Comparison of ENCODE assay signal across 24 mouse cellular contexts in the genomic region with DNA sequence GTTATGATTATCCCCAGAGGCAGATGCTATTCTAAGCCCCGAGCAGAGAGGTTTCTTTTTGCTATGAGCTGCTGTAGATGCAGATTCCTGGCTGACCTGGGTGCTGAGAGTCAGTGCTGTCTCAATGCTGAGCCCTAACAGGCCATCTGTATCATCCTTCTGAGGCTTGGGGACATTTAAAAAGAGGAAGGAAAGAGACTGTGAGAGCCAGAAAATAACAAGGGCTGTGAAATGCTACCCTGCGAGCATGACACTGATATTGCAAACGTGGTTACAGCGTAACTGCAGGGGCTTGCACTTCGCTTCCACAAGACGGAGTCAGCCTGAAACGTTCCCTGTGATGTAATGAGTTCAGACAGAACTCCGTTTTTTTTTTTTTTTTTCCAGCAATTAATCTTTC.
A peak's percentile ranks its signal among the peaks of the same experiment; 100 is the strongest.
DNase-seq lines count a peak whose midpoint lies in the region; ATAC-seq and TF ChIP-seq lines count a peak whose summit lies in the region.
"Had no signal": no experiment of that assay in that cellular context is flagged by ENCODE, and none has a peak within 500 bp of the region (broad histone marks: within the 10 kb centered on the region; RNA-seq: fewer than 3 reads in every experiment).

No protein-coding gene starts in this region.

- H3K36me3 ChIP-seq in lung, embryonic 14.5 days (ENCODE audit: insufficient read depth): no peaks in the 10 kb centered on the region
- H3K36me3 ChIP-seq: embryonic facial prominence, embryonic 12.5 days; embryonic facial prominence, embryonic 15.5 days; forebrain, embryonic 12.5 days; forebrain, embryonic 15.5 days had no signal

- H3K9ac ChIP-seq in lung, embryonic 14.5 days: no peak overlapping the region
- H3K9ac ChIP-seq: embryonic facial prominence, embryonic 12.5 days; embryonic facial prominence, embryonic 15.5 days; forebrain, embryonic 12.5 days; forebrain, embryonic 15.5 days; hindbrain, embryonic 14.5 days had no signal

- no peak for ATAC-seq in lung, embryonic 14.5 days (ENCODE audit: insufficient read depth)
- ATAC-seq in granulocyte monocyte progenitor cell, adult 5-6 weeks (replicated peaks; ENCODE audit: poor library complexity, severe bottlenecking): peak; percentile 65
- ATAC-seq in megakaryocyte progenitor cell, adult 5-6 weeks (replicated peaks; ENCODE audit: poor library complexity): peak; percentile 85
- no peak for ATAC-seq in frontal cortex, adult (ENCODE audit: low TSS enrichment)
- ATAC-seq: activated CD4-positive, CD25-positive, alpha-beta regulatory T cell, adult 4 months; forebrain, embryonic 15.5 days; hindbrain, postnatal 0 days; inflammation-experienced regulatory T-cells, adult 6 months; intestine, embryonic 16.5 days had no signal

- H3K27ac ChIP-seq in gastrocnemius, adult 2 months: 0 out of 2 replicates have a peak overlapping the region, but pooled peaks have one; percentile 0
- no peak overlapping the region for H3K27ac ChIP-seq in lung, embryonic 14.5 days (ENCODE audit: low read depth)
- H3K27ac ChIP-seq: embryonic facial prominence, embryonic 12.5 days; embryonic facial prominence, embryonic 15.5 days; forebrain, embryonic 12.5 days; forebrain, embryonic 15.5 days; hindbrain, embryonic 14.5 days; hindbrain, postnatal 0 days had no signal

- H3K27me3 ChIP-seq in lung, embryonic 14.5 days (ENCODE audit: insufficient read depth, low read length): no peaks in the 10 kb centered on the region
- H3K27me3 ChIP-seq: embryonic facial prominence, embryonic 12.5 days; embryonic facial prominence, embryonic 15.5 days; forebrain, embryonic 15.5 days had no signal

- H3K4me2 ChIP-seq in lung, embryonic 14.5 days: no peak overlapping the region
- H3K4me2 ChIP-seq: embryonic facial prominence, embryonic 12.5 days; embryonic facial prominence, embryonic 15.5 days; forebrain, embryonic 12.5 days; forebrain, embryonic 15.5 days; heart, embryonic 11.5 days; hindbrain, embryonic 14.5 days had no signal

- H3K4me1 ChIP-seq in lung, embryonic 14.5 days (ENCODE audit: insufficient read depth): no peaks in the 10 kb centered on the region
- H3K4me1 ChIP-seq: embryonic facial prominence, embryonic 12.5 days; embryonic facial prominence, embryonic 15.5 days had no signal

- no peak overlapping the region for H3K4me3 ChIP-seq in gastrocnemius, adult 2 months
- no peak overlapping the region for H3K4me3 ChIP-seq in lung, embryonic 14.5 days (ENCODE audit: low read depth, low read length)
- H3K4me3 ChIP-seq: embryonic facial prominence, embryonic 12.5 days; embryonic facial prominence, embryonic 15.5 days; forebrain, embryonic 12.5 days; forebrain, embryonic 15.5 days had no signal

- no peak for TF ChIP-seq CTCF in gastrocnemius, adult 2 months (IDR thresholded peaks at IDR 0.05)
- no peak for TF ChIP-seq CTCF in lung, embryonic 14.5 days (IDR thresholded peaks at IDR 0.05; ENCODE audit: low read depth)

- no peak for DNase-seq in gastrocnemius, adult 2 months
- DNase-seq in gastrocnemius, postnatal 25 days: no peak
- peak; percentile 27 for DNase-seq in lung, embryonic 14.5 days
- no peak for DNase-seq in lung, postnatal 36 days
- no peak for DNase-seq in kidney, postnatal 25 days
- DNase-seq: adrenal gland, adult 8-10 months; adrenal gland, postnatal 25 days; cerebellum, adult 18-20 months; cerebellum, adult 9-10 months; cerebellum, postnatal 14 days; gastrocnemius, postnatal 36 days had no signal

- intact Hi-C loops in gastrocnemius, adult 2 months (cut with DNase I): no loop called here

- no peaks in the 10 kb centered on the region for H3K9me3 ChIP-seq in lung, embryonic 14.5 days (ENCODE audit: low read depth, low read length)
- H3K9me3 ChIP-seq: embryonic facial prominence, embryonic 12.5 days; embryonic facial prominence, embryonic 15.5 days; forebrain, embryonic 12.5 days; forebrain, embryonic 15.5 days had no signal

- 42% methylated on average over 8 of the region's 8 CpGs for WGBS in lung, embryonic 14.5 days

Comparison
In these comparisons a context has a peak if more than half of its experiments do, and no peak if none do; other contexts are left out.
1. ATAC-seq: peak in granulocyte monocyte progenitor cell, adult 5-6 weeks (single experiment) and megakaryocyte progenitor cell, adult 5-6 weeks (single experiment); none in lung, embryonic 14.5 days (single experiment) and frontal cortex, adult (single experiment).